Mouse (Mus musculus) adrenal gland, postnatal 36 days (tissue): Measurements from ENCODE around the gene Ermp1. TPM values are rescaled to one million over a fixed set of nuclear protein-coding genes. Genes with fewer than 3 reads are reported as not detected.
A peak's percentile ranks its signal among the peaks of the same experiment; 100 is the strongest.

Source experiments
- DNase-seq, 2 experiments: peaks; one replicate each; pipeline ENCODE4 v3.0.0; 2021; ENCODE audit warnings: mixed read lengths in 1 of 2
- long read RNA-seq, 2 experiments: library from polyadenylated mRNA; stranded (forward); transcript quantifications; one replicate each; pipeline ENCODE4 v2.0.0; 2021; ENCODE audit warnings: borderline sequencing depth in 2 of 2
- total RNA-seq, 2 experiments: library from RNA; stranded (reverse); gene quantifications; 2 replicates each; pipeline ENCODE4 v1.2.3; 2021

Gene Ermp1
- 10 to 100 TPM; 54.2 to 60.9 TPM for total RNA-seq
- long read RNA-seq, experiment 1, full-length matches to known transcripts = 12 of 22 reads
- long read RNA-seq, experiment 1, partial matches to known transcripts = 5 of 22 reads
- long read RNA-seq, experiment 1, other reads (novel, unspliced or antisense) = 5 of 22 reads
- long read RNA-seq, experiment 2, full-length matches to known transcripts = 5 of 6 reads
- long read RNA-seq, experiment 2, partial matches to known transcripts = 1 of 6 reads
- long read RNA-seq, experiment 2, other reads (novel, unspliced or antisense) = 0 of 6 reads

GRCm38 (mm10) chr19:29647651-29648549 lies at the start of gene Ermp1:
Gene Ermp1, minus strand, starts transcription at chr19:29648415.
- DNase-seq = peak; percentile 96 to 97

- DNase-seq = no peak
Measured at GRCm38 (mm10) chr19:29697245-29697874, 49.1 kb upstream of the Ermp1 start, which contains the start of gene Mlana. Gene Mlana, plus strand, starts transcription at chr19:29697824.

- DNase-seq = no peak
Measured at GRCm38 (mm10) chr19:29696840-29697239, 48.6 kb upstream of the Ermp1 start.

GRCm38 (mm10) chr19:29696309-29696708 lies 48.1 kb upstream of the Ermp1 start:
- DNase-seq = no peak

- DNase-seq = no peak
Measured at GRCm38 (mm10) chr19:29695071-29695470, 46.9 kb upstream of the Ermp1 start.

GRCm38 (mm10) chr19:29683844-29684540 lies 35.8 kb upstream of the Ermp1 start:
- peak; percentile 84 to 87 for DNase-seq

- no peak for DNase-seq
Measured at GRCm38 (mm10) chr19:29680182-29681152, 32.3 kb upstream of the Ermp1 start.

- no peak for DNase-seq
Measured at GRCm38 (mm10) chr19:29678181-29678778, 30.1 kb upstream of the Ermp1 start.

- peak in 1 of 2 experiments; percentile 25 for DNase-seq
Measured at GRCm38 (mm10) chr19:29676479-29677193, 28.4 kb upstream of the Ermp1 start.

- DNase-seq = no peak
Measured at GRCm38 (mm10) chr19:29675562-29676078, 27.4 kb upstream of the Ermp1 start.

GRCm38 (mm10) chr19:29674946-29675345 lies 26.7 kb upstream of the Ermp1 start:
- no peak for DNase-seq

- DNase-seq = no peak
Measured at GRCm38 (mm10) chr19:29672660-29673059, 24.4 kb upstream of the Ermp1 start.

- no peak for DNase-seq
Measured at GRCm38 (mm10) chr19:29671160-29671559, 22.9 kb upstream of the Ermp1 start.

GRCm38 (mm10) chr19:29670247-29670646 lies 22.0 kb upstream of the Ermp1 start:
- no peak for DNase-seq

GRCm38 (mm10) chr19:29668135-29668534 lies 19.9 kb upstream of the Ermp1 start:
- DNase-seq = no peak

GRCm38 (mm10) chr19:29666965-29667594 lies 18.9 kb upstream of the Ermp1 start:
- DNase-seq = peak; percentile 63 to 76

- no peak for DNase-seq
Measured at GRCm38 (mm10) chr19:29666164-29666563, 17.9 kb upstream of the Ermp1 start.

- DNase-seq = no peak
Measured at GRCm38 (mm10) chr19:29664934-29665333, 16.7 kb upstream of the Ermp1 start.

GRCm38 (mm10) chr19:29663780-29664179 lies 15.6 kb upstream of the Ermp1 start:
- no peak for DNase-seq
